In the genomic region with DNA sequence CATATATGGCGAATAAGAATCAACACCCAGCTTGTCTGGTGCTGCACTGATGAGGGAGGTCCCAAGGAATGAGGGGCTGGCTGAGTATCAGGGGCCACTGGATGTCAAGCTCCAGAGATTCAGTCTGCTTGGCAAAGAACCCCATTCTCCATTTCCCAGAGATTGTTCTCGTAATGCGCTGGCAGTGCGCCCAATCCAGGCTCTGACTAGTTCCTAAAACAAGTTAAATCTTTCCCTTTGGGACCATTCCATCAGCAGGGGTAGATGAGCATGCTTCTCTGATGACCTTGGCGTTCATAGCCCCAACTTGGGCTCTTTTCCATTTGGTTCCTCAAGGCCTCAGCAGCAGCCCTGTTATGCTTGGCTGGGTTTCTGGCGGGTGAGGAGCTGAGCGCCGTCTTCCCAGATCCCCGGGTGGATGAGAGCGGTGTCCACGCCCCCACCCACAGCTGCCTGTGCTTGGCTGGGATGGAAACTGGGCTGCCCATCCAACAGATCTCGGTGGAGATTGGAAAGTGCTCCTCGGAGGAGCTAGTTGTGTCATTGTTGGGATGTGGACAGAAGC, we compare ENCODE assay signal across 7 mouse cellular contexts.
DNase-seq lines count a peak whose midpoint lies in the region; ATAC-seq lines count a peak whose summit lies in the region.

No protein-coding gene starts in this region.

- no peaks in the 10 kb centered on the region for H3K27me3 ChIP-seq in midbrain, embryonic 14.5 days (ENCODE audit: control insufficient read depth, insufficient read depth, low read length)
- H3K27me3 ChIP-seq in midbrain, embryonic 16.5 days (ENCODE audit: control insufficient read depth, insufficient read depth, low read depth, low read length) = no peaks in the 10 kb centered on the region
- H3K27me3 ChIP-seq in embryonic facial prominence, embryonic 15.5 days = no peaks in the 10 kb centered on the region

- no peaks in the 10 kb centered on the region for H3K9me3 ChIP-seq in midbrain, embryonic 14.5 days (ENCODE audit: control insufficient read depth, low read length)
- H3K9me3 ChIP-seq in midbrain, embryonic 16.5 days (replicated peaks; ENCODE audit: control insufficient read depth, low read length, poor library complexity, severe bottlenecking) = no peaks in the 10 kb centered on the region
- no peaks in the 10 kb centered on the region for H3K9me3 ChIP-seq in embryonic facial prominence, embryonic 15.5 days (replicated peaks)

- H3K27ac ChIP-seq in midbrain, embryonic 14.5 days (replicated peaks; ENCODE audit: low read depth, low read length) = no peak overlapping the region
- no peak overlapping the region for H3K27ac ChIP-seq in midbrain, embryonic 16.5 days (ENCODE audit: low read length)
- no peak overlapping the region for H3K27ac ChIP-seq in embryonic facial prominence, embryonic 15.5 days (replicated peaks)

- ATAC-seq in midbrain, embryonic 14.5 days (ENCODE audit: low FRiP score, low TSS enrichment) = no peak
- ATAC-seq in midbrain, embryonic 16.5 days = no peak
- peak; percentile 70 for ATAC-seq in embryonic facial prominence, embryonic 15.5 days (ENCODE audit: insufficient number of reproducible peaks, low FRiP score, low TSS enrichment, low read depth)

- no peaks in the 10 kb centered on the region for H3K4me1 ChIP-seq in midbrain, embryonic 14.5 days (ENCODE audit: control insufficient read depth, insufficient read depth, low read length)
- H3K4me1 ChIP-seq in midbrain, embryonic 16.5 days (ENCODE audit: control insufficient read depth, insufficient read depth, low read length) = no peaks in the 10 kb centered on the region
- peaks cover 6% of the 10 kb centered on the region; the same call in 1 of the 2 replicates for H3K4me1 ChIP-seq in embryonic facial prominence, embryonic 15.5 days

- H3K4me2 ChIP-seq in midbrain, embryonic 14.5 days (ENCODE audit: low read length) = no peak overlapping the region
- H3K4me2 ChIP-seq in midbrain, embryonic 16.5 days (ENCODE audit: low read length) = no peak overlapping the region
- no peak overlapping the region for H3K4me2 ChIP-seq in embryonic facial prominence, embryonic 15.5 days (replicated peaks)

- no peaks in the 10 kb centered on the region for H3K36me3 ChIP-seq in midbrain, embryonic 14.5 days (ENCODE audit: control insufficient read depth, insufficient read depth, low read length)
- no peaks in the 10 kb centered on the region for H3K36me3 ChIP-seq in midbrain, embryonic 16.5 days (ENCODE audit: control insufficient read depth, insufficient read depth, low read length)
- no peaks in the 10 kb centered on the region for H3K36me3 ChIP-seq in embryonic facial prominence, embryonic 15.5 days

- intact Hi-C loops in heart, postnatal 36 days (cut with DNase I) = no loop called here
- intact Hi-C loops in left cerebral cortex, postnatal 36 days (cut with DNase I) = no loop called here

- H3K9ac ChIP-seq in midbrain, embryonic 14.5 days (replicated peaks; ENCODE audit: low read length) = no peak overlapping the region
- no peak overlapping the region for H3K9ac ChIP-seq in midbrain, embryonic 16.5 days (ENCODE audit: low read depth, low read length)
- no peak overlapping the region for H3K9ac ChIP-seq in embryonic facial prominence, embryonic 15.5 days

- H3K4me3 ChIP-seq in midbrain, embryonic 14.5 days (replicated peaks; ENCODE audit: low read depth, low read length) = no peak overlapping the region
- no peak overlapping the region for H3K4me3 ChIP-seq in midbrain, embryonic 16.5 days (ENCODE audit: low read depth, low read length)
- no peak overlapping the region for H3K4me3 ChIP-seq in embryonic facial prominence, embryonic 15.5 days (replicated peaks)

- peak; percentile 5 for DNase-seq in midbrain, embryonic 14.5 days
- peak; percentile 84 to 87 for DNase-seq in heart, postnatal 36 days
- DNase-seq in left cerebral cortex, postnatal 36 days (ENCODE audit: low spot score in 2 of 2) = peak; percentile 30 to 40
- peak; percentile 97 for DNase-seq in skeletal muscle tissue, adult 2 months (ENCODE audit: low read depth, low spot score)
- DNase-seq in spleen, adult 12 weeks (ENCODE audit: low spot score) = no peak

- WGBS in midbrain, embryonic 14.5 days = 82% methylated on average over 13 of the region's 13 CpGs
- WGBS in midbrain, embryonic 16.5 days = 82% methylated on average over 13 of the region's 13 CpGs
- 62% methylated on average over 13 of the region's 13 CpGs for WGBS in embryonic facial prominence, embryonic 15.5 days
